Mouse (Mus musculus) brain, embryonic 14.5 days (tissue): Measurements from ENCODE around the gene Slc4a5.

Source experiments
- CTCF ChIP-seq: fragments of 200-500 bp; IDR thresholded peaks from 2 replicates; pipeline ENCODE4 v1.5.1; 2012; ENCODE audit warnings: inconsistent platforms, mild to moderate bottlenecking, moderate library complexity, borderline replicate concordance; ENCODE audit not compliant: insufficient read depth, insufficient read length; ENCODE audit errors: extremely low read depth
- POLR2A ChIP-seq: fragments of 200-500 bp; IDR thresholded peaks from 2 replicates; pipeline ENCODE4 v1.6.1; 2012; ENCODE audit warnings: mild to moderate bottlenecking, inconsistent platforms, borderline replicate concordance; ENCODE audit not compliant: poor library complexity, insufficient read depth, insufficient read length, severe bottlenecking; ENCODE audit errors: extremely low read depth

- TF ChIP-seq CTCF (no peak), POLR2A (no peak)
Measured at GRCm38 (mm10) chr6:83171063-83171462, 48.6 kb upstream of the Slc4a5 start.
